18 mouse cellular contexts compared by ENCODE assay signal in the genomic region with DNA sequence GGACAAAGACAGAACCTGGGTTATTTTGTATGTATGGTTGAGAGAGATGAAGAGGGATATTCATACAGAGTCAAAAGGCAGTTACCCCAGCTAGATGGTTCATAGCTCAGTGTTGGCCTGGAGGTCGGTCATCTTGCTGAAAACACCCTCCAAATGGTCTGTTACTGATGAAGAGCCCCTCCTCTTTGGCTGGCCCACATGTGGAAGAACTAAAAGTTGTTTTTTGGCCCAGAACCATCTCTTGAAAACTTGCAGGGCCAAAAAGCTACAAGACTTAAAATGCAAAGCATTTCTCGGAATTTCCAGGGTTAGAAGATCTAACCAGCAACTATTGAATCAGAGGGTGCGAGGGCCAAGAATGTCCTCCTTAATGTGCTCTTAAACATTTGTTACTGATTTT. TPM values are rescaled to one million over a fixed set of nuclear protein-coding genes. Genes with fewer than 3 reads are reported as not detected.
DNase-seq lines count a peak whose midpoint lies in the region; ATAC-seq and TF ChIP-seq lines count a peak whose summit lies in the region.
"Had no signal": no experiment of that assay in that cellular context is flagged by ENCODE, and none has a peak within 500 bp of the region (broad histone marks: within the 10 kb centered on the region; RNA-seq: fewer than 3 reads in every experiment).

No protein-coding gene starts in this region.

- WGBS in intestine, embryonic 15.5 days: 87% methylated on average over 3 of the region's 3 CpGs
- WGBS in intestine, postnatal 0 days: 74% methylated on average over 3 of the region's 3 CpGs
- 56% methylated on average over 3 of the region's 3 CpGs for WGBS in lung, embryonic 15.5 days
- 83% methylated on average over 3 of the region's 3 CpGs for WGBS in lung, adult 2 months
- 67% methylated on average over 3 of the region's 3 CpGs for whole genome bisulfite sequencing in stomach, embryonic 15.5 days

- no peak overlapping the region for H3K4me2 ChIP-seq in intestine, embryonic 15.5 days (replicated peaks)
- no peak overlapping the region for H3K4me2 ChIP-seq in intestine, postnatal 0 days (replicated peaks; ENCODE audit: low read depth)
- no peak overlapping the region for H3K4me2 ChIP-seq in lung, embryonic 15.5 days
- no peak overlapping the region for H3K4me2 ChIP-seq in stomach, embryonic 15.5 days
- H3K4me2 ChIP-seq: embryonic facial prominence, embryonic 13.5 days; hindbrain, embryonic 12.5 days; liver, embryonic 12.5 days; midbrain, embryonic 11.5 days had no signal

- no peak for TF ChIP-seq POLR2A in lung, adult 2 months (IDR thresholded peaks at IDR 0.05; ENCODE audit: borderline replicate concordance, extremely low read depth, low read depth, low read length)
- no peak for TF ChIP-seq POLR2A in embryonic fibroblast, embryonic 13.5 days (IDR thresholded peaks at IDR 0.05; ENCODE audit: low read depth, low read length)

- no peak for TF ChIP-seq CTCF in intestine, postnatal 0 days (IDR thresholded peaks at IDR 0.05; ENCODE audit: low read depth)
- TF ChIP-seq CTCF in lung, adult 2 months (IDR thresholded peaks at IDR 0.05; ENCODE audit: insufficient read depth, low read length): no peak
- TF ChIP-seq CTCF in embryonic fibroblast, embryonic 13.5 days (IDR thresholded peaks at IDR 0.05; ENCODE audit: borderline replicate concordance, insufficient read depth, low read length): no peak

- no peak for DNase-seq in lung, adult 2 months
- DNase-seq in right cerebral cortex, postnatal 4 days: no peak
- DNase-seq: cerebellum, adult 11 months; cerebellum, postnatal 10 days; forebrain, postnatal 0 days; kidney, adult 8-10 months; retina, postnatal 1 day; thymus, postnatal 4 days had no signal

- no peak overlapping the region for H3K9ac ChIP-seq in intestine, embryonic 15.5 days
- no peak overlapping the region for H3K9ac ChIP-seq in intestine, postnatal 0 days (ENCODE audit: low read depth, low read length)
- H3K9ac ChIP-seq in lung, embryonic 15.5 days: no peak overlapping the region
- no peak overlapping the region for H3K9ac ChIP-seq in stomach, embryonic 15.5 days
- H3K9ac ChIP-seq: embryonic facial prominence, embryonic 13.5 days; forebrain, postnatal 0 days; hindbrain, embryonic 12.5 days; liver, embryonic 12.5 days had no signal

- H3K4me3 ChIP-seq in intestine, embryonic 15.5 days (replicated peaks): no peak overlapping the region
- H3K4me3 ChIP-seq in intestine, postnatal 0 days (ENCODE audit: low read depth, low read length): no peak overlapping the region
- no peak overlapping the region for H3K4me3 ChIP-seq in lung, embryonic 15.5 days
- no peak overlapping the region for H3K4me3 ChIP-seq in lung, adult 2 months (replicated peaks; ENCODE audit: extremely low read depth, low read depth, low read length)
- no peak overlapping the region for H3K4me3 ChIP-seq in embryonic fibroblast, embryonic 13.5 days (ENCODE audit: insufficient read depth, low read length)
- no peak overlapping the region for H3K4me3 ChIP-seq in stomach, embryonic 15.5 days (replicated peaks)
- H3K4me3 ChIP-seq: embryonic facial prominence, embryonic 13.5 days; forebrain, embryonic 10.5 days; hindbrain, embryonic 12.5 days; liver, embryonic 12.5 days had no signal

- 0 out of 2 replicates have a peak overlapping the region, but pooled peaks have one; percentile 30 for H3K27ac ChIP-seq in intestine, embryonic 15.5 days
- no peak overlapping the region for H3K27ac ChIP-seq in intestine, postnatal 0 days (ENCODE audit: low read depth, low read length)
- peak overlapping the region; percentile 79 for H3K27ac ChIP-seq in lung, embryonic 15.5 days
- H3K27ac ChIP-seq in embryonic fibroblast, embryonic 13.5 days (ENCODE audit: insufficient read depth, low read length): peak overlapping the region; percentile 99
- H3K27ac ChIP-seq in stomach, embryonic 15.5 days: peak overlapping the region; percentile 64
- H3K27ac ChIP-seq: embryonic facial prominence, embryonic 13.5 days; forebrain, embryonic 10.5 days; hindbrain, embryonic 12.5 days; liver, embryonic 12.5 days had no signal

- no peaks in the 10 kb centered on the region; the same call in 1 of the 2 replicates for H3K4me1 ChIP-seq in intestine, embryonic 15.5 days (replicated peaks)
- H3K4me1 ChIP-seq in intestine, postnatal 0 days (replicated peaks; ENCODE audit: control insufficient read depth, insufficient read depth, low read length): 0 out of 2 replicates have a peak, but pooled peaks cover 5% of the 10 kb centered on the region
- peaks cover 40% of the 10 kb centered on the region for H3K4me1 ChIP-seq in lung, embryonic 15.5 days
- peaks cover 29% of the 10 kb centered on the region for H3K4me1 ChIP-seq in lung, adult 2 months (ENCODE audit: control insufficient read depth, insufficient read depth, low read length)
- peaks cover 7% of the 10 kb centered on the region for H3K4me1 ChIP-seq in embryonic fibroblast, embryonic 13.5 days (ENCODE audit: control insufficient read depth, insufficient read depth, low read length)
- 0 out of 2 replicates have a peak, but pooled peaks cover 7% of the 10 kb centered on the region for H3K4me1 ChIP-seq in stomach, embryonic 15.5 days
- H3K4me1 ChIP-seq: hindbrain, embryonic 12.5 days had no signal

- no peaks in the 10 kb centered on the region for H3K9me3 ChIP-seq in intestine, embryonic 15.5 days
- H3K9me3 ChIP-seq in intestine, postnatal 0 days (ENCODE audit: control insufficient read depth): no peaks in the 10 kb centered on the region
- H3K9me3 ChIP-seq in lung, embryonic 15.5 days: no peaks in the 10 kb centered on the region
- no peaks in the 10 kb centered on the region for H3K9me3 ChIP-seq in stomach, embryonic 15.5 days
- H3K9me3 ChIP-seq: embryonic facial prominence, embryonic 13.5 days; forebrain, embryonic 10.5 days; hindbrain, embryonic 12.5 days; liver, embryonic 12.5 days had no signal

- H3K27me3 ChIP-seq in intestine, embryonic 15.5 days (replicated peaks): no peaks in the 10 kb centered on the region
- H3K27me3 ChIP-seq in intestine, postnatal 0 days (replicated peaks; ENCODE audit: control insufficient read depth, insufficient read depth, low read length): no peaks in the 10 kb centered on the region
- no peaks in the 10 kb centered on the region for H3K27me3 ChIP-seq in lung, embryonic 15.5 days
- H3K27me3 ChIP-seq in stomach, embryonic 15.5 days (replicated peaks): no peaks in the 10 kb centered on the region
- H3K27me3 ChIP-seq: embryonic facial prominence, embryonic 13.5 days; hindbrain, embryonic 12.5 days; liver, embryonic 12.5 days had no signal

- ATAC-seq in intestine, embryonic 15.5 days: no peak
- ATAC-seq in intestine, postnatal 0 days: no peak
- peak; percentile 70; the same call in 1 of the 2 replicates for ATAC-seq in lung, embryonic 15.5 days (ENCODE audit: borderline replicate concordance, extremely low read depth, low FRiP score, low TSS enrichment)
- no peak for ATAC-seq in stomach, embryonic 15.5 days (ENCODE audit: insufficient read depth, low FRiP score, low read depth)
- ATAC-seq: forebrain, postnatal 0 days; liver, embryonic 12.5 days had no signal

- H3K36me3 ChIP-seq in intestine, embryonic 15.5 days: no peaks in the 10 kb centered on the region
- H3K36me3 ChIP-seq in intestine, postnatal 0 days (ENCODE audit: control insufficient read depth, insufficient read depth): no peaks in the 10 kb centered on the region
- H3K36me3 ChIP-seq in lung, embryonic 15.5 days: 0 out of 2 replicates have a peak, but pooled peaks cover 3% of the 10 kb centered on the region
- H3K36me3 ChIP-seq in stomach, embryonic 15.5 days: no peaks in the 10 kb centered on the region
- H3K36me3 ChIP-seq: embryonic facial prominence, embryonic 13.5 days; hindbrain, embryonic 12.5 days had no signal

RNA-seq across cellular contexts. Expression of a gene that starts 12.4 kb away (rescaled TPM):
- polyA plus RNA-seq in intestine, embryonic 15.5 days (2015; fragmentation: Nextera tagmentation; extraction: Ambion mirVana): 11.6 and 13.9 TPM in 2 replicates
- polyA plus RNA-seq in intestine, postnatal 0 days (2015; fragmentation: Nextera tagmentation; extraction: Ambion mirVana): 7.2 and 8.7 TPM in 2 replicates
- polyA plus RNA-seq in lung, embryonic 15.5 days (2015; fragmentation: Nextera tagmentation; extraction: Ambion mirVana): 9.3 and 9.4 TPM in 2 replicates
- polyA plus RNA-seq in lung, adult 2 months (2012; rRNA removed): 15.3 and 16.9 TPM in 2 replicates
- polyA plus RNA-seq in embryonic fibroblast, embryonic 13.5 days (2011; ENCODE audit: insufficient read length, low read depth, missing spikeins): 109 and 133 TPM in 2 replicates
- polyA plus RNA-seq in stomach, embryonic 15.5 days (2015; fragmentation: Nextera tagmentation; extraction: Ambion mirVana): 14.3 and 15.5 TPM in 2 replicates
